Mouse (Mus musculus): Measurements from ENCODE around the gene Tfrc.

DNA sequence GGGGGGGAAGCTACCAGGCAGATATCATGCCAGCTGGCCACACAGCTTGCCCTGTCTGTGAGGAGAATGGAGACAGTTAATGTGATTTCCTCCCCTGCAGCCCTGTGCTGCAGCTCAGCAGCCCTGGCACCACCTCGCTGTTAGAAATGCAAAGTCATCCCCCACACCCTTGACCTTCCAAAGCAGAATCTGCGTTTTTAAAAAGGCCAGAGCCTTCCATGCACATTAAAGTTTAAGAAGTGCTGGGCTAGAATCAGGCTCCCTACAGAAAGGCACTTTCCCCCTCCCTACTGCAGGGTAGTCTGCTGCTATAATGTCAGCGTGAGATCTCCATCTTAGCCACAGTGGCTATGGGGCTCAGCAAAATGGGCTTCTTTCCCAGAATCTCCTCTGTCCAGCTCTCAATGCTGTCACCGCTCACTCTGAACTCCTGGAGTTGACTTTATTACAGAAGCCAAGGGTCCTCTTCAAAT lies 10.8 kb upstream of the Tfrc start:
- TF ChIP-seq POLR2A (IDR thresholded peaks at IDR 0.05; ENCODE audit: low read depth, low read length) (no peak), CTCF (conservative IDR thresholded peaks at IDR 0.05; ENCODE audit: insufficient read depth, insufficient read length, low read depth, low read length) (no peak)

Data from kidney, adult 2 months (tissue).